Mouse (Mus musculus) stomach, postnatal 0 days (tissue): ENCODE data around the gene Pih1d1. TPM values are rescaled to one million over a fixed set of nuclear protein-coding genes. Genes with fewer than 3 reads are reported as not detected.
"Not testable (repeated sequence)": the region's sequence is repeated elsewhere in the genome, so short reads cannot be mapped to it uniquely, and the experiment has no call there.

Source experiments
- ATAC-seq: fragments of 200-750 bp; cut with Nextera tagmentation; 2 replicates; pipeline ENCODE4 v1.8.0; 2017; ENCODE audit not compliant: low FRiP score, low TSS enrichment
- DNase-seq: peaks from one replicate; pipeline ENCODE4 v3.0.0-alpha.2; 2016; ENCODE audit warnings: low spot score
- H3K27ac ChIP-seq: fragments of 300-500 bp; sonication (generic); replicated peaks from 2 replicates; pipeline ENCODE4 v1.5.1; 2014; ENCODE audit warnings: mild to moderate bottlenecking, control low read depth
- H3K27me3 ChIP-seq: fragments of 300-500 bp; sonication (generic); 2 replicates; pipeline ENCODE4 v1.6.1; 2014; ENCODE audit warnings: low read length; ENCODE audit not compliant: control insufficient read depth, insufficient read depth
- H3K36me3 ChIP-seq: fragments of 300-500 bp; sonication (generic); 2 replicates; pipeline ENCODE4 v1.6.1; 2014; ENCODE audit warnings: low read length, mixed read lengths; ENCODE audit not compliant: control insufficient read depth, insufficient read depth
- H3K4me1 ChIP-seq: fragments of 300-500 bp; sonication (generic); replicated peaks from 2 replicates; pipeline ENCODE4 v1.6.1; 2014; ENCODE audit warnings: antibody characterized with exemption; ENCODE audit not compliant: control insufficient read depth, insufficient read depth
- H3K4me2 ChIP-seq: fragments of 300-500 bp; sonication (generic); replicated peaks from 2 replicates; pipeline ENCODE4 v1.6.1; 2014; ENCODE audit warnings: low read depth, mild to moderate bottlenecking, control low read depth, moderate library complexity
- H3K4me3 ChIP-seq: fragments of 300-500 bp; sonication (generic); 2 replicates; pipeline ENCODE4 v1.5.1; 2014; ENCODE audit warnings: low read depth, low read length, control low read depth
- H3K9ac ChIP-seq: fragments of 300-500 bp; sonication (generic); 2 replicates; pipeline ENCODE4 v1.6.1; 2014; ENCODE audit warnings: mild to moderate bottlenecking, low read length, control low read depth, mixed read lengths
- H3K9me3 ChIP-seq: fragments of 300-500 bp; sonication (generic); 2 replicates; pipeline ENCODE4 v1.6.1; 2016; ENCODE audit warnings: low read length; ENCODE audit not compliant: control insufficient read depth
- CTCF ChIP-seq: IDR thresholded peaks from 2 replicates; pipeline ENCODE4 v1.5.1; 2016; ENCODE audit warnings: antibody characterized with exemption, low read depth, mild to moderate bottlenecking, moderate library complexity
- EP300 ChIP-seq: optimal IDR thresholded peaks from 2 replicates; pipeline ENCODE3; 2016; ENCODE audit warnings: antibody characterized with exemption
- WGBS: fragments of 180-500 bp; shearing (Covaris S2); extraction: QIAGEN DNeasy Blood & Tissue Kit; methylation state at CpG from one replicate; pipeline ENCODE4 v1.1.7; 2014; 5-methylcytosine and 5-hydroxymethylcytosine counted together
- polyA plus RNA-seq: library from polyadenylated mRNA; unstranded; fragments of >200 nt; fragmentation: Nextera tagmentation; extraction: Ambion mirVana; gene quantifications from 2 replicates; pipeline ENCODE4 v1.2.1, GENCODE M21; 2015

The Pih1d1 gene
- polyA plus RNA-seq: 48.8 and 49.0 TPM in 2 replicates

- Histone ChIP-seq H3K36me3 (no peaks in the 10 kb centered on the region), H3K4me1 (peaks cover 6% of the 10 kb centered on the region; the same call in 1 of the 2 replicates), H3K4me3 (peak within 1 kb of the TSS; percentile 66), H3K27me3 (no peaks in the 10 kb centered on the region), H3K9ac (peak within 1 kb of the TSS; percentile 88), H3K4me2 (peak within 1 kb of the TSS; percentile 68), H3K9me3 (no peaks in the 10 kb centered on the region), H3K27ac (peak within 1 kb of the TSS; percentile 96)
- WGBS: 2% methylated on average over 69 of the region's 69 CpGs
- no peak for TF ChIP-seq EP300
- peak; percentile 78 for TF ChIP-seq CTCF
- ATAC-seq (peak; percentile 92), DNase-seq (peak; percentile 98)
Measured at GRCm38 (mm10) chr7:45154096-45154992, at the start of gene Pih1d1, which contains the start of gene Aldh16a1. Gene Pih1d1 (plus strand): TSS chr7:45154303. Gene Aldh16a1 (minus strand): TSS chr7:45154584.

- Histone ChIP-seq H3K4me2 (no peak overlapping the region), H3K27me3 (no peaks in the 10 kb centered on the region), H3K9ac (no peak overlapping the region), H3K27ac (no peak overlapping the region), H3K4me3 (no peak overlapping the region), H3K36me3 (no peaks in the 10 kb centered on the region), H3K9me3 (no peaks in the 10 kb centered on the region), H3K4me1 (peaks cover 3% of the 10 kb centered on the region; the same call in 1 of the 2 replicates)
- no peak for TF ChIP-seq CTCF
- no peak for TF ChIP-seq EP300
- DNase-seq: no peak
- WGBS: 81% methylated on average over 5 of the region's 5 CpGs
- ATAC-seq: no peak
Measured at GRCm38 (mm10) chr7:45104941-45105340, 49.2 kb upstream of the Pih1d1 start.

GRCm38 (mm10) chr7:45105491-45105890 lies 48.6 kb upstream of the Pih1d1 start:
- H3K4me2 ChIP-seq: no peak overlapping the region
- DNase-seq: peak; percentile 42
- no peaks in the 10 kb centered on the region for H3K9me3 ChIP-seq
- TF ChIP-seq EP300: no peak
- no peak for TF ChIP-seq CTCF
- H3K36me3 ChIP-seq: no peaks in the 10 kb centered on the region
- WGBS: 65% methylated on average over 8 of the region's 8 CpGs
- no peak overlapping the region for H3K9ac ChIP-seq
- ATAC-seq: no peak
- H3K4me3 ChIP-seq: no peak overlapping the region
- no peak overlapping the region for H3K27ac ChIP-seq
- H3K4me1 ChIP-seq: peaks cover 3% of the 10 kb centered on the region; the same call in 1 of the 2 replicates
- H3K27me3 ChIP-seq: no peaks in the 10 kb centered on the region

GRCm38 (mm10) chr7:45106441-45106840 lies 47.7 kb upstream of the Pih1d1 start:
- peaks cover 3% of the 10 kb centered on the region; the same call in 1 of the 2 replicates for H3K4me1 ChIP-seq
- no peak overlapping the region for H3K9ac ChIP-seq
- H3K36me3 ChIP-seq: no peaks in the 10 kb centered on the region
- H3K4me2 ChIP-seq: no peak overlapping the region
- WGBS: 56% methylated on average over 6 of the region's 6 CpGs
- no peak for ATAC-seq
- no peak for DNase-seq
- TF ChIP-seq EP300 (no peak), CTCF (no peak)
- H3K27me3 ChIP-seq: no peaks in the 10 kb centered on the region
- no peak overlapping the region for H3K27ac ChIP-seq
- no peaks in the 10 kb centered on the region for H3K9me3 ChIP-seq
- no peak overlapping the region for H3K4me3 ChIP-seq

GRCm38 (mm10) chr7:45107052-45107645 lies 47.0 kb upstream of the Pih1d1 start:
- Histone ChIP-seq H3K27me3 (no peaks in the 10 kb centered on the region), H3K4me2 (no peak overlapping the region), H3K4me1 (peaks cover 3% of the 10 kb centered on the region; the same call in 1 of the 2 replicates), H3K4me3 (no peak overlapping the region), H3K27ac (no peak overlapping the region), H3K36me3 (no peaks in the 10 kb centered on the region), H3K9ac (no peak overlapping the region), H3K9me3 (no peaks in the 10 kb centered on the region)
- TF ChIP-seq EP300 (no peak), CTCF (no peak)
- ATAC-seq (no peak), DNase-seq (no peak)
- 69% methylated on average over 5 of the region's 5 CpGs for WGBS

GRCm38 (mm10) chr7:45110089-45110488 lies 44.0 kb upstream of the Pih1d1 start:
- H3K4me1 ChIP-seq, H3K9ac ChIP-seq, ATAC-seq, H3K4me2 ChIP-seq, H3K36me3 ChIP-seq, H3K27me3 ChIP-seq, H3K4me3 ChIP-seq, H3K9me3 ChIP-seq, DNase-seq, H3K27ac ChIP-seq: not testable (repeated sequence)
- 88% methylated on average over 4 of the region's 4 CpGs for WGBS
